Mouse (Mus musculus) MEL (cell line): Measurements from ENCODE around the gene Prpsap1. TPM values are rescaled to one million over a fixed set of nuclear protein-coding genes. Genes with fewer than 3 reads are reported as not detected.

ENCODE experiments used
- polyA plus RNA-seq, 2 experiments: library from polyadenylated mRNA; stranded (reverse) in 1 of 2; unstranded in 1 of 2; fragments of >175 nt in 1 of 2; fragments of >200 nt in 1 of 2; gene quantifications; 2 replicates each; pipeline versions ENCODE4 v1.2.1 to v1.2.4; 2012; ENCODE audit warnings: low replicate concordance in 2 of 2, low read depth in 1 of 2; ENCODE audit not compliant: insufficient read length in 2 of 2, insufficient read depth in 1 of 2, missing spikeins in 1 of 2
- total RNA-seq: library from RNA; depleted of rRNA; stranded (reverse); fragments of 300-350 nt; gene quantifications from 2 replicates; pipeline ENCODE4 v1.2.3, GENCODE M21; 2012; rRNA removed

The Prpsap1 gene
- total and polyA plus RNA-seq, 3 experiments: 112 to 155 TPM; not detected in 1

Other genes starting within 250 kb of the Prpsap1 start
- 163 and 180 TPM in 2 replicates for gene Srp68, start 220.0 kb downstream of the Prpsap1 start, total RNA-seq
- 100 to 1,000 TPM; 146 to 228 TPM for gene Srp68, start 220.0 kb downstream of the Prpsap1 start, polyA plus RNA-seq
- gene Galr2, start 213.3 kb downstream of the Prpsap1 start, total RNA-seq: 0.20 and 0.35 TPM in 2 replicates
- 1 to 10 TPM in 1 of 2 experiments, not detected in 1; 1.2 TPM for gene Galr2, start 213.3 kb downstream of the Prpsap1 start, polyA plus RNA-seq
- 41.0 and 49.0 TPM in 2 replicates for gene Exoc7, start 187.0 kb downstream of the Prpsap1 start, total RNA-seq
- 100 to 1,000 TPM in 1 of 2 experiments, 10 to 100 TPM in 1; 45.4 to 526 TPM for gene Exoc7, start 187.0 kb downstream of the Prpsap1 start, polyA plus RNA-seq
- 0.08 TPM in 1 of 2 replicates, not detected in the other for gene Foxj1, start 158.8 kb downstream of the Prpsap1 start, total RNA-seq
- under 1 TPM in 1 of 2 experiments, not detected in 1; 0.07 TPM for gene Foxj1, start 158.8 kb downstream of the Prpsap1 start, polyA plus RNA-seq
- 4.6 and 7.5 TPM in 2 replicates for gene Rnf157, start 81.2 kb downstream of the Prpsap1 start, total RNA-seq
- gene Rnf157, start 81.2 kb downstream of the Prpsap1 start, polyA plus RNA-seq: 10 to 100 TPM in 1 of 2 experiments, not detected in 1; 10.9 TPM
- gene Ubald2, start 60.1 kb downstream of the Prpsap1 start, total RNA-seq: 56.8 and 66.2 TPM in 2 replicates
- gene Ubald2, start 60.1 kb downstream of the Prpsap1 start, polyA plus RNA-seq: 10 to 100 TPM in 1 of 2 experiments, not detected in 1; 77.7 TPM
- not detected in 2 replicates for gene Qrich2, start 28.0 kb downstream of the Prpsap1 start, total RNA-seq
- gene Qrich2, start 28.0 kb downstream of the Prpsap1 start, polyA plus RNA-seq: under 1 TPM in 1 of 2 experiments, not detected in 1; 0.11 TPM
- 77.5 and 127 TPM in 2 replicates for gene Sphk1, start 36.7 kb upstream of the Prpsap1 start, total RNA-seq
- gene Sphk1, start 36.7 kb upstream of the Prpsap1 start, polyA plus RNA-seq: 10 to 100 TPM in 1 of 2 experiments, not detected in 1; 53.5 TPM
- 22.9 and 31.1 TPM in 2 replicates for gene Ube2o, start 87.2 kb upstream of the Prpsap1 start, total RNA-seq
- gene Ube2o, start 87.2 kb upstream of the Prpsap1 start, polyA plus RNA-seq: 10 to 100 TPM in 1 of 2 experiments, not detected in 1; 42.8 TPM
- not detected in 2 replicates for gene Aanat, start 92.2 kb upstream of the Prpsap1 start, total RNA-seq
- gene Aanat, start 92.2 kb upstream of the Prpsap1 start, polyA plus RNA-seq: not detected
- 6.4 and 7.7 TPM in 2 replicates for gene Rhbdf2, start 132.8 kb upstream of the Prpsap1 start, total RNA-seq
- 10 to 100 TPM in 1 of 2 experiments, not detected in 1; 13.7 TPM for gene Rhbdf2, start 132.8 kb upstream of the Prpsap1 start, polyA plus RNA-seq
- gene Prcd, start 159.3 kb upstream of the Prpsap1 start, total RNA-seq: 50.0 and 72.2 TPM in 2 replicates
- gene Prcd, start 159.3 kb upstream of the Prpsap1 start, polyA plus RNA-seq: 10 to 100 TPM in 1 of 2 experiments, not detected in 1; 44.4 TPM
- gene Cygb, start 160.1 kb upstream of the Prpsap1 start, total RNA-seq: 2.1 and 2.2 TPM in 2 replicates
- gene Cygb, start 160.1 kb upstream of the Prpsap1 start, polyA plus RNA-seq: 1 to 10 TPM in 1 of 2 experiments, not detected in 1; 8.7 TPM